14 mouse cellular contexts compared by ENCODE assay signal in genomic region chr9:35043619-35044018, GRCm38 (mm10).
DNase-seq lines count a peak whose midpoint lies in the region; ATAC-seq and TF ChIP-seq lines count a peak whose summit lies in the region.
"Had no signal": no experiment of that assay in that cellular context is flagged by ENCODE, and none has a peak within 500 bp of the region (broad histone marks: within the 10 kb centered on the region; RNA-seq: fewer than 3 reads in every experiment).

No protein-coding gene starts in this region.

- no peak overlapping the region for H3K4me2 ChIP-seq in forebrain, embryonic 12.5 days
- no peak overlapping the region for H3K4me2 ChIP-seq in forebrain, embryonic 15.5 days (replicated peaks)
- no peak overlapping the region for H3K4me2 ChIP-seq in hindbrain, embryonic 12.5 days (replicated peaks)
- H3K4me2 ChIP-seq in forebrain, postnatal 0 days (ENCODE audit: low read depth) = no peak overlapping the region

- H3K36me3 ChIP-seq in forebrain, embryonic 12.5 days (replicated peaks) = peaks cover 8% of the 10 kb centered on the region; the same call in 1 of the 2 replicates
- H3K36me3 ChIP-seq in forebrain, embryonic 15.5 days = no peaks in the 10 kb centered on the region
- peaks cover 4% of the 10 kb centered on the region; the same call in 1 of the 2 replicates for H3K36me3 ChIP-seq in hindbrain, embryonic 12.5 days
- peaks cover 3% of the 10 kb centered on the region; the same call in 1 of the 2 replicates for H3K36me3 ChIP-seq in hindbrain, embryonic 10.5 days
- H3K36me3 ChIP-seq in forebrain, postnatal 0 days (ENCODE audit: insufficient read depth) = no peaks in the 10 kb centered on the region

- no peak for DNase-seq in hindbrain, embryonic 10.5 days (ENCODE audit: low spot score)
- DNase-seq in MN1 (ENCODE audit: low spot score) = peak; percentile 57
- DNase-seq in forebrain, postnatal 0 days = no peak
- DNase-seq in c-Kit-positive CD71-positive TER-119-positive erythroid progenitor cells, embryonic 14.5 days (ENCODE audit: low spot score) = no peak
- DNase-seq in left cerebral cortex, adult 11 months (ENCODE audit: low spot score) = no peak
- DNase-seq: B cell, adult 2 months; cerebellum, adult 8-10 months; lung, adult 18-20 months; right cerebral cortex, postnatal 14 days; thymus, postnatal 4 days had no signal

- WGBS in forebrain, embryonic 12.5 days = 21% methylated on average over 7 of the region's 7 CpGs
- WGBS in forebrain, embryonic 15.5 days = 8% methylated on average over 7 of the region's 7 CpGs
- whole genome bisulfite sequencing in hindbrain, embryonic 12.5 days = 47% methylated on average over 7 of the region's 7 CpGs
- WGBS in hindbrain, embryonic 10.5 days = 73% methylated on average over 7 of the region's 7 CpGs
- 24% methylated on average over 7 of the region's 7 CpGs for WGBS in forebrain, postnatal 0 days

- H3K4me3 ChIP-seq in forebrain, embryonic 12.5 days (replicated peaks) = no peak overlapping the region
- H3K4me3 ChIP-seq in forebrain, embryonic 15.5 days = no peak overlapping the region
- no peak overlapping the region for H3K4me3 ChIP-seq in hindbrain, embryonic 12.5 days
- no peak overlapping the region for H3K4me3 ChIP-seq in hindbrain, embryonic 10.5 days
- H3K4me3 ChIP-seq in forebrain, postnatal 0 days (ENCODE audit: low read depth, low read length) = no peak overlapping the region

- H3K27ac ChIP-seq in forebrain, embryonic 12.5 days = 0 out of 2 replicates have a peak overlapping the region, but pooled peaks have one; percentile 20
- H3K27ac ChIP-seq in forebrain, embryonic 15.5 days (replicated peaks) = no peak overlapping the region
- no peak overlapping the region for H3K27ac ChIP-seq in hindbrain, embryonic 12.5 days
- no peak overlapping the region for H3K27ac ChIP-seq in hindbrain, embryonic 10.5 days
- no peak overlapping the region for H3K27ac ChIP-seq in forebrain, postnatal 0 days (ENCODE audit: low read depth, low read length)

- no peak overlapping the region for H3K9ac ChIP-seq in forebrain, embryonic 12.5 days
- no peak overlapping the region for H3K9ac ChIP-seq in forebrain, embryonic 15.5 days (replicated peaks)
- H3K9ac ChIP-seq in hindbrain, embryonic 12.5 days = no peak overlapping the region
- H3K9ac ChIP-seq in forebrain, postnatal 0 days = no peak overlapping the region

- TF ChIP-seq CTCF in forebrain, postnatal 0 days (IDR thresholded peaks at IDR 0.05; ENCODE audit: low read depth) = no peak

- H3K9me3 ChIP-seq in forebrain, embryonic 12.5 days = no peaks in the 10 kb centered on the region
- H3K9me3 ChIP-seq in forebrain, embryonic 15.5 days = no peaks in the 10 kb centered on the region
- H3K9me3 ChIP-seq in hindbrain, embryonic 12.5 days (replicated peaks) = no peaks in the 10 kb centered on the region
- no peaks in the 10 kb centered on the region for H3K9me3 ChIP-seq in hindbrain, embryonic 10.5 days
- no peaks in the 10 kb centered on the region for H3K9me3 ChIP-seq in forebrain, postnatal 0 days (ENCODE audit: low read length)
- H3K9me3 ChIP-seq: G1E had no signal

- H3K27me3 ChIP-seq in forebrain, embryonic 12.5 days = no peaks in the 10 kb centered on the region
- H3K27me3 ChIP-seq in forebrain, embryonic 15.5 days = no peaks in the 10 kb centered on the region
- H3K27me3 ChIP-seq in hindbrain, embryonic 12.5 days = no peaks in the 10 kb centered on the region
- H3K27me3 ChIP-seq in hindbrain, embryonic 10.5 days (ENCODE audit: insufficient read depth, poor library complexity, severe bottlenecking) = no peaks in the 10 kb centered on the region
- H3K27me3 ChIP-seq in forebrain, postnatal 0 days (ENCODE audit: insufficient read depth, low read length) = no peaks in the 10 kb centered on the region

- H3K4me1 ChIP-seq in forebrain, embryonic 12.5 days = peaks cover 29% of the 10 kb centered on the region
- peaks cover 30% of the 10 kb centered on the region for H3K4me1 ChIP-seq in forebrain, embryonic 15.5 days
- H3K4me1 ChIP-seq in hindbrain, embryonic 12.5 days = peaks cover 18% of the 10 kb centered on the region
- peaks cover 25% of the 10 kb centered on the region for H3K4me1 ChIP-seq in hindbrain, embryonic 10.5 days (replicated peaks)
- no peaks in the 10 kb centered on the region for H3K4me1 ChIP-seq in forebrain, postnatal 0 days (ENCODE audit: insufficient read depth)

- ATAC-seq in forebrain, embryonic 12.5 days (ENCODE audit: low FRiP score) = peak; percentile 21; the same call in 1 of the 2 replicates
- no peak for ATAC-seq in forebrain, embryonic 15.5 days (replicated peaks)
- ATAC-seq in hindbrain, embryonic 12.5 days (ENCODE audit: low FRiP score) = peak; percentile 35; the same call in 1 of the 2 replicates
- peak; percentile 36; the same call in 1 of the 2 replicates for ATAC-seq in forebrain, postnatal 0 days
